Mouse (Mus musculus) ES-Bruce4 (cell line): ENCODE data around the gene AC134908.4.

Experiments
- CTCF ChIP-seq: IDR thresholded peaks from one replicate; pipeline ENCODE4 v1.8.1; 2011; ENCODE audit warnings: low read depth, low read length
- EP300 ChIP-seq: IDR thresholded peaks from 2 replicates; pipeline ENCODE4 v1.6.1; 2011; ENCODE audit warnings: low read depth, low read length; ENCODE audit not compliant: insufficient read depth
- POLR2A ChIP-seq: IDR thresholded peaks from one replicate; pipeline ENCODE4 v1.8.1; 2011; ENCODE audit warnings: low read length; ENCODE audit not compliant: insufficient read depth

GRCm38 (mm10) chr17:25762591-25762990, 32.9 kb downstream of the AC134908.4 start:
- no peak for TF ChIP-seq CTCF
- TF ChIP-seq POLR2A, result no peak
- TF ChIP-seq EP300, result no peak
